Mouse (Mus musculus) spleen, postnatal 36 days (tissue): ENCODE measurements around the gene Rmnd5a.
A peak's percentile ranks its signal among the peaks of the same experiment; 100 is the strongest.

ENCODE experiments used
- DNase-seq, 2 experiments: peaks; one replicate each; pipeline ENCODE4 v3.0.0; 2022; ENCODE audit warnings: low spot score in 2 of 2, mixed read lengths in 1 of 2

The Rmnd5a gene

GRCm38 (mm10) chr6:71442130-71442529, 1.7 kb upstream of the Rmnd5a start:
- no peak for DNase-seq

- DNase-seq, result no peak
These were observed 779 bp upstream of the Rmnd5a start for GRCm38 (mm10) chr6:71441251-71441580.

- DNase-seq, result no peak
These were observed 283 bp downstream of the Rmnd5a start for GRCm38 (mm10) chr6:71440217-71440491.

GRCm38 (mm10) chr6:71439506-71440216, 776 bp downstream of the Rmnd5a start:
- peak; percentile 4 to 42 for DNase-seq

GRCm38 (mm10) chr6:71438070-71438469, 2.4 kb downstream of the Rmnd5a start:
- no peak for DNase-seq

GRCm38 (mm10) chr6:71427996-71428725, 12.3 kb downstream of the Rmnd5a start:
- no peak for DNase-seq

GRCm38 (mm10) chr6:71425681-71426080, 14.8 kb downstream of the Rmnd5a start:
- DNase-seq, result no peak

- DNase-seq, result no peak
These were observed 17.3 kb downstream of the Rmnd5a start for GRCm38 (mm10) chr6:71423116-71423515.

- no peak for DNase-seq
These were observed 18.3 kb downstream of the Rmnd5a start for GRCm38 (mm10) chr6:71422162-71422561.

GRCm38 (mm10) chr6:71420848-71421247, 19.6 kb downstream of the Rmnd5a start:
- DNase-seq, result no peak

- DNase-seq, result no peak
These were observed 21.6 kb downstream of the Rmnd5a start for GRCm38 (mm10) chr6:71418874-71419273.

- DNase-seq, result no peak
These were observed 25.0 kb downstream of the Rmnd5a start for GRCm38 (mm10) chr6:71415446-71415845.

GRCm38 (mm10) chr6:71414624-71415023, 25.8 kb downstream of the Rmnd5a start:
- DNase-seq, result no peak

GRCm38 (mm10) chr6:71398829-71399609, 41.4 kb downstream of the Rmnd5a start:
- DNase-seq, result no peak

- no peak for DNase-seq
These were observed 43.7 kb downstream of the Rmnd5a start for GRCm38 (mm10) chr6:71396761-71397160.

GRCm38 (mm10) chr6:71396016-71396415, 44.4 kb downstream of the Rmnd5a start:
- no peak for DNase-seq

GRCm38 (mm10) chr6:71390496-71390895, 49.9 kb downstream of the Rmnd5a start:
- DNase-seq, result no peak

- DNase-seq, result no peak
These were observed 58.8 kb downstream of the Rmnd5a start for GRCm38 (mm10) chr6:71381654-71382053.

GRCm38 (mm10) chr6:71376711-71377110, 63.7 kb downstream of the Rmnd5a start:
- no peak for DNase-seq

- no peak for DNase-seq
These were observed 65.5 kb downstream of the Rmnd5a start for GRCm38 (mm10) chr6:71374921-71375320.

- no peak for DNase-seq
These were observed 66.1 kb downstream of the Rmnd5a start for GRCm38 (mm10) chr6:71374311-71374829.

GRCm38 (mm10) chr6:71373249-71373775, 67.1 kb downstream of the Rmnd5a start, which contains the start of gene Cd8a:
Cd8a (plus strand) TSS chr6:71373427.
- DNase-seq, result peak; percentile 16 to 30
